Mouse (Mus musculus): ENCODE measurements at regions not wholly inside any gene's neighbourhood (a gene's known extent, or its start where the extent isn't known, plus 50 kb on each side); places are given as distances from the start of the nearest gene placed in this dataset.

DNA sequence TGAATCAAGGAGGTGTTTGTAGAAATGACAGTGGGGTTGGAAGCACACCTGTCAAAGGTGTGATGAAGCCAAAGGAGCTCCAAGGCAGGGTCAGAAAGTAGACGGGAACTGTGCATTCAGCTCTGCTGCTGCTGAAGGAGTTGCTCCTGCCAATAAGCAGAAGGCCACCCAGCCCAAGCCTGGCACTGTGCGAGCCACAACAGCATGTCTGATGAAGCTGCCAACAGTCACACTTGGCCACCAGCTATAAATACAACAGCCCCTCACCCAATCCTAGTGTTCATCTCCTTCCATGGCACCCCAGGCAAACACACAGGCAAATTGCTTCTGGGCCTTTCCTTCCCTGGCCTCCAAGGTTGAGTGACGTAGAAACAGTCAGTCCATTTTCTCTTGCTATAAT is 125.0 kb downstream of the Srek1 start:
- in situ Hi-C loops (cut with MboI; ENCODE audit: low pct_ligation_motif_present, low pct_unique_long_range_greater_than_20kb, low sequenced_read_pairs) (loop anchor here (10.0 kb wide), 1 partner anchor 475 kb away; no protein-coding TSS in a partner anchor), dilution Hi-C loops (cut with MboI; ENCODE audit: extremely low pct_ligation_motif_present, extremely low pct_unique_long_range_greater_than_20kb, low sequenced_read_pairs) (no loop called here)
- no peak overlapping the region for H3K4me3 ChIP-seq (replicated peaks in 1 of 3; ENCODE audit: low read depth in 2 of 3, low read length in 2 of 3, poor library complexity in 1 of 3)
- no peaks in the 10 kb centered on the region for H3K36me3 ChIP-seq (replicated peaks in 1 of 2; ENCODE audit: control insufficient read depth in 1 of 2, insufficient read depth in 1 of 2, low read length in 1 of 2)
- no peaks in the 10 kb centered on the region for H3K79me2 ChIP-seq (replicated peaks; ENCODE audit: control insufficient read depth, extremely low read depth, insufficient read depth, poor library complexity, severe bottlenecking)
- no peaks in the 10 kb centered on the region for H3K4me1 ChIP-seq (ENCODE audit: control insufficient read depth in 1 of 2, insufficient read depth in 2 of 2)
- no peak for DNase-seq (ENCODE audit: extremely low read depth)
- no peak overlapping the region for H3K4me2 ChIP-seq (ENCODE audit: insufficient read depth, low read depth, poor library complexity, severe bottlenecking)
- H3K27ac ChIP-seq (ENCODE audit: insufficient read depth, low read depth): no peak overlapping the region
- H3K9me3 ChIP-seq (replicated peaks; ENCODE audit: low read length): no peaks in the 10 kb centered on the region
- no peaks in the 10 kb centered on the region for H3K27me3 ChIP-seq (replicated peaks)
- no peak overlapping the region for H3K9ac ChIP-seq (ENCODE audit: insufficient read depth, low read depth)
- no peak for TF ChIP-seq USF2 (conservative IDR thresholded peaks at IDR 0.05; ENCODE audit: low read depth, low read length)
- TF ChIP-seq RCOR1 (conservative IDR thresholded peaks at IDR 0.05; ENCODE audit: low read depth, low read length): no peak
- TF ChIP-seq ELF1 (IDR thresholded peaks at IDR 0.05; ENCODE audit: low read depth, low read length): no peak
- no peak for TF ChIP-seq PAX5 (IDR thresholded peaks at IDR 0.05; ENCODE audit: low read length)
- TF ChIP-seq TCF12 (IDR thresholded peaks at IDR 0.05; ENCODE audit: low read depth, low read length): no peak
- TF ChIP-seq MEF2A (IDR thresholded peaks at IDR 0.05; ENCODE audit: borderline replicate concordance, low read depth, low read length): no peak
- no peak for TF ChIP-seq IRF4 (IDR thresholded peaks at IDR 0.05; ENCODE audit: low read depth, low read length)

DNA sequence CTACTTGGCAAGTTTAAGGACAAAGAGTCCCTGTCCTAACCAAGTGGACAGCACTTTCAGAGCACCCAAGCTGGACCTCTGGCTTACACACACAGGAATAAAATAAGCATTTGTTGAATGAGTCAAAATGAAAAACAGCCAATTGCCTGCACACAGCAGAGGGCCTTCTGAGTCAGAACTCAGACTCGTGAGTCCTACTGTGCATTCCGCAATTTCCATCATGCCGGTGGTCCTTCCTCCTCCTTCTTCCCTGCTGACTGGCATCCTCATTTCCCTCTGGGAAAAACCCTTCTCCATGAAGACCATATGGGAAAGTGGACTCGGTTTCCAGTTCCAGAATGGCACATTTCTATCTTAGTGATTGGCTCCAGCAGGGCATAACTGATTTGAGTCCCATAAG is 126.4 kb downstream of the Srek1 start:
- in situ Hi-C loops (cut with MboI; ENCODE audit: low pct_ligation_motif_present, low pct_unique_long_range_greater_than_20kb, low sequenced_read_pairs) (loop anchor here (10.0 kb wide), 1 partner anchor 473 kb away; no protein-coding TSS in a partner anchor), dilution Hi-C loops (cut with MboI; ENCODE audit: extremely low pct_ligation_motif_present, extremely low pct_unique_long_range_greater_than_20kb, low sequenced_read_pairs) (no loop called here)
- TF ChIP-seq SMC3 (IDR thresholded peaks at IDR 0.05; ENCODE audit: low read depth, low read length) (no peak), MYC (IDR thresholded peaks at IDR 0.05; ENCODE audit: low read depth, low read length) (no peak), HCFC1 (IDR thresholded peaks at IDR 0.05; ENCODE audit: low read depth, low read length) (no peak), KAT2A (IDR thresholded peaks at IDR 0.05; ENCODE audit: insufficient replicate concordance, low read length) (no peak), EP300 (IDR thresholded peaks at IDR 0.05; ENCODE audit: low read length) (no peak), UBTF (IDR thresholded peaks at IDR 0.05; ENCODE audit: low read depth, low read length) (no peak), MEF2A (IDR thresholded peaks at IDR 0.05; ENCODE audit: borderline replicate concordance, low read depth, low read length) (no peak), ZC3H11A (IDR thresholded peaks at IDR 0.05; ENCODE audit: low read depth, low read length) (no peak), USF2 (conservative IDR thresholded peaks at IDR 0.05; ENCODE audit: low read depth, low read length) (no peak), CHD1 (IDR thresholded peaks at IDR 0.05; ENCODE audit: low read depth, low read length) (no peak)
- no peaks in the 10 kb centered on the region for H3K36me3 ChIP-seq (replicated peaks in 1 of 2; ENCODE audit: control insufficient read depth in 1 of 2, insufficient read depth in 1 of 2, low read length in 1 of 2)
- H3K27me3 ChIP-seq (replicated peaks): no peaks in the 10 kb centered on the region
- no peaks in the 10 kb centered on the region for H3K9me3 ChIP-seq (replicated peaks; ENCODE audit: low read length)
- no peaks in the 10 kb centered on the region for H3K79me2 ChIP-seq (replicated peaks; ENCODE audit: control insufficient read depth, extremely low read depth, insufficient read depth, poor library complexity, severe bottlenecking)
- H3K4me1 ChIP-seq (ENCODE audit: control insufficient read depth in 1 of 2, insufficient read depth in 2 of 2): no peaks in the 10 kb centered on the region; a peak in 1 of 4 replicates
- DNase-seq (ENCODE audit: extremely low read depth): no peak
- no peak overlapping the region for H3K27ac ChIP-seq (ENCODE audit: insufficient read depth, low read depth)
- no peak overlapping the region for H3K4me2 ChIP-seq (ENCODE audit: insufficient read depth, low read depth, poor library complexity, severe bottlenecking)
- no peak overlapping the region for H3K4me3 ChIP-seq (replicated peaks in 1 of 3; ENCODE audit: low read depth in 2 of 3, low read length in 2 of 3, poor library complexity in 1 of 3)
- no peak overlapping the region for H3K9ac ChIP-seq (ENCODE audit: insufficient read depth, low read depth)
